Mouse (Mus musculus): ENCODE measurements around the gene Olfr1417.
"Not testable (repeated sequence)": the region's sequence is repeated elsewhere in the genome, so short reads cannot be mapped to it uniquely, and the experiment has no call there.

Gene Olfr1417

DNA sequence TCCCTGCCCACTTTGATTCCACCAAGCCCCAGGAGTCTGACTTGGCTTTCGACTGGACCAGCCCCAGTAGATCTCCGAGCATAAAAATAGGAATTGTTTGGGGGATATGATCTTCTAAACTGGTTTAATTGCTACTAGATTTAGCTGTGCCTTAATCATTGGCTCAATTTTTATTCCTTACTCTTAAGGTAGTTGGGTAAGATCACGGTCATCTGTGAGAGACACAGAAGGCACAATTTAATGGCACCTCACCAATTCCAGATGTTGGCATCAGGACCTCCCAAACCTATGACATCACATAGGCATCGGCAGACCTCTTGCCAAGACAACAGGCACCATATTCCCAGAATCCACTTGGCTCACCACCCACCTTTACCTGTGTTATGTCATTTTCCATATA is at the start of gene Olfr1417:
TSS of gene Olfr1417 (minus strand) at position 101 of the 400 bp plus-strand sequence.
- no peak for DNase-seq (ENCODE audit: low spot score)

DNA sequence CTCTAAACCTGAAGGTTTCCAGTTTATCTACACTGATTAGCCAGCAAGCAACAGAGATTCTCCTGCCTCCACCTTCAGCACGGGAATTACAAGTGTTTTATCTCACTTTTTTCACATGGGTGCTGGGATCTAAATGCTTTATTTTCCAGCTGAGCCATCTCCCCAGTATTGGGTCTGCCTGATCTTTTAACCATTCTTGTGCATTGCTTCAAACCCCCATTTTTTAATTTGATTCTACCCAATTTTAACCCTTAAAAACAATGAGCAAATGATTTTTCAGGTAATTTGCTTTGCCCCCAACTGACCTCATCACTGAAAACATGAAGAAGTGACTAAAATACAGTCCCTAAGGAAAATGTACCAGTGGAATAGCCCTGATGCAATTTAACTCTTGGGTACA is 47.2 kb upstream of the Olfr1417 start, which contains the start of gene Olfr1420:
TSS of gene Olfr1420 (plus strand) at position 301 of the 400 bp plus-strand sequence.
- DNase-seq (ENCODE audit: low spot score): no peak

DNA sequence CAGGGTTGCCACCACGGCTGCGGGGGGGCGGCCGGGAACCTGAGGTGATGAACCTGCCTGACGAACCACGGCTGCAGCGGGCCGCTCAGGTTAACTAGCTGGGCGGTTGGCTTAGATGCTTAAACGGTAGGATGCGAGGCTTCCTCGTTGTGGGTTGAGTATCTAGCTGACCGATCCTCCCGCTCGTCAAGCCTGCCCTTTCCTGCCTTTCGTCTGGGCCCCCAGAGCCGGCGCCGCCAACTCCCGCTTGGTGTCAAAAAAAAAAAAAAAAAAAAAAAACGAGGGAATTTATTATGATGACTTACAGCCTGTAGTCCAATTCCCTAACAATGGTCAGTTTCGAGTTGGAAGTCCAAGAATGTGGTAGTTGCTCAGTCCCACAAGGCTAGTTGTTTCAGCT is 39.4 kb upstream of the Olfr1417 start:
- DNase-seq (ENCODE audit: low spot score): not testable (repeated sequence)

DNA sequence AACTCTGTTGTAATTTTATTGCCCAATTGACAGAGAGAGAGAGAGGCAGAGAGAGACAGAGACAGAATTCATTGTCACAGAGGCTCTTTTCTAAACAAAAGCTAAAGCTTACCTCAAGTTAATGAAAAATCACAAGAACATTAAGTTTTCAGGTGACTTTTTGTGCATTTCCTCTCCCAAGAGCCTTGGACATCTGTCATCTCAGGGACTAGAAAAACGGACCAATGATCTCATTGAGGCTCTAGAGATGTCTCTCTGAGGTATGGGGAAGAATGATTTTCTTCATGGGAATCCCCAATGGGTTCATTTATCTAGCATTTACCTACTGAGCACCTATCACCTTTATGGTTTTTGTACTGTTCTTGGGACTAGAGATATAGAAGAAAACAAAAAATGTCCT is 36.0 kb upstream of the Olfr1417 start, which contains the start of gene Olfr1419:
TSS of gene Olfr1419 (minus strand) at position 101 of the 400 bp plus-strand sequence.
- DNase-seq (ENCODE audit: low spot score): no peak

GRCm38 (mm10) chr19:11867837-11868236 is 28.8 kb upstream of the Olfr1417 start:
- DNase-seq (ENCODE audit: low spot score): no peak

GRCm38 (mm10) chr19:11860966-11861365 is 21.9 kb upstream of the Olfr1417 start, which contains the start of gene Olfr1418:
TSS of gene Olfr1418 (minus strand) at chr19:11861066.
- no peak for DNase-seq (ENCODE audit: low spot score)

GRCm38 (mm10) chr19:11856506-11856905 is 17.5 kb upstream of the Olfr1417 start:
- DNase-seq (ENCODE audit: low spot score): no peak

- no peak for DNase-seq (ENCODE audit: low spot score)
These were observed 15.8 kb upstream of the Olfr1417 start for GRCm38 (mm10) chr19:11854821-11855220.

- no peak for DNase-seq (ENCODE audit: low spot score)
These were observed 13.6 kb upstream of the Olfr1417 start for GRCm38 (mm10) chr19:11852652-11853051.

- DNase-seq (ENCODE audit: low spot score): no peak
These were observed 7.3 kb upstream of the Olfr1417 start for GRCm38 (mm10) chr19:11846333-11846732.

GRCm38 (mm10) chr19:11823346-11824065 is 15.5 kb downstream of the Olfr1417 start:
- no peak for DNase-seq (ENCODE audit: low spot score)

- no peak for DNase-seq (ENCODE audit: low spot score)
These were observed 18.8 kb downstream of the Olfr1417 start for GRCm38 (mm10) chr19:11820211-11820610.

DNA sequence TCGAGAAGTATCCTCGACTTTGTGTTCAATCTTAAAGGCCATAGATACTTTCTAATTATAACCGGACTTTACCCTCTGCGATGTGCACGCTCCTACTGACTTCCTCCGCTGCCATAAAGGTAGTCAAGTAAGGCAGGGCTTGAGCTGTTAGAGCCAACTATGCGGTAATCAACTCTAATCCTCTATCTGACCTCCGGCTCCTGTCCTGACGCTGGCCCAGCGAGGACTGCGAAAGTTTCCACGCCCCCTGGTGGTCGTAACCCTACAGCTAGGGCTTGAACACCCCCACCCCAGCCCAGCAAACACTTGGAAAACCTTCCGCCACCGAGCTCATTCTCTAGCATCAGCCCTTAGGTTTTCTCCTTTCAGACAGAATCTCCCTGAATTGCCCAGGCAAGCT is 19.2 kb downstream of the Olfr1417 start:
- peak; percentile 64 for DNase-seq (ENCODE audit: low spot score)

GRCm38 (mm10) chr19:11819143-11819700 is 19.8 kb downstream of the Olfr1417 start, which contains the start of gene Stx3:
TSS of gene Stx3 (minus strand) at chr19:11819403.
- DNase-seq (ENCODE audit: low spot score): no peak

DNA sequence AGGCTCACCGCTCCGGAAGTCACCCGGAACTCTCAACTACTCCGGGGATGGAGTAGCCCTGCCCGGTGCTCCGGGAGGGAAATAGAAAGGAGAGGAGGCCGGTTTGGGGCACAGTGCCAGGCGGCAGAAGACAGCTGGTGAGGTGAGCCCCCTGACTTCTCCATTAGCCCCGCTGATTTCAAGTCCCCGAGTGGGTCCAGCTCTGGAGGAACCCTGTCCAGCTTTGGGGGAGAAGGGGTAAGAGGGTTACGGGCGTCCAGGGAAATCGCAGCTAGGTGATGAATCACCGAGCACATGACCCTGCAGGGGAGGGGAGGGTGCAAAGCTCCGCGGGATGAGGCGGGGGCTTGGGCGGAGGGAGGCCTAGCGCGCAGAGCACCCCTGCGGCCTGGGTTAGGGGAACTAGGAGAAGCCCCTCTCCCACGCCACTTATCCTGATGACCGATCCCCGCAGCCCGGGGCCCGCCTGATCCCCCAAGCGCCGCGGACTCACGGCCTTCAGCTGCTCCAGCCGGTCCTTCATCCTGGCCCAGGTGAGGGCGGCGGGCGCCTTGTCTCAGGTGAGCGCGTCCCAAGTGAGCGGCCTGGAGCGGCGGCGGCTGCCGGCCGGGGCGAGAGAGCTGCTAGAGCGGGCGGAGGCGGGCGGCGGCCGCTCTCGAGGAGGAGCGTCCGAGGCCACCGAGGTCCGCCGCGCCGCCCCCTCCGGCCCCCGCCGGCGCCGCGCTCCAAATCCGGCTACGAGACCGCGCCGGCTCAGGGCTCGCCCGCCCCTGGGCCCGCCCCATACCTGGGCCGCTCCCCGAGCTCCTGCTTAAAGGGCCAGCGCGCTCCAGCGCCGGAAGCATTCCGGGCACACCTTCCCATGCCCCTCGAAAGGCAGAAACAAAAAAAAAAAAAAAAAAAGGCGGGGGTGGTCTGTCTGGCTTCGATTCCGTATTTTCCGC is 20.5 kb downstream of the Olfr1417 start:
- DNase-seq (ENCODE audit: low spot score): peak; percentile 39

GRCm38 (mm10) chr19:11817586-11817985 is 21.4 kb downstream of the Olfr1417 start:
- no peak for DNase-seq (ENCODE audit: low spot score)

GRCm38 (mm10) chr19:11816706-11817105 is 22.3 kb downstream of the Olfr1417 start:
- DNase-seq (ENCODE audit: low spot score): peak; percentile 16

DNA sequence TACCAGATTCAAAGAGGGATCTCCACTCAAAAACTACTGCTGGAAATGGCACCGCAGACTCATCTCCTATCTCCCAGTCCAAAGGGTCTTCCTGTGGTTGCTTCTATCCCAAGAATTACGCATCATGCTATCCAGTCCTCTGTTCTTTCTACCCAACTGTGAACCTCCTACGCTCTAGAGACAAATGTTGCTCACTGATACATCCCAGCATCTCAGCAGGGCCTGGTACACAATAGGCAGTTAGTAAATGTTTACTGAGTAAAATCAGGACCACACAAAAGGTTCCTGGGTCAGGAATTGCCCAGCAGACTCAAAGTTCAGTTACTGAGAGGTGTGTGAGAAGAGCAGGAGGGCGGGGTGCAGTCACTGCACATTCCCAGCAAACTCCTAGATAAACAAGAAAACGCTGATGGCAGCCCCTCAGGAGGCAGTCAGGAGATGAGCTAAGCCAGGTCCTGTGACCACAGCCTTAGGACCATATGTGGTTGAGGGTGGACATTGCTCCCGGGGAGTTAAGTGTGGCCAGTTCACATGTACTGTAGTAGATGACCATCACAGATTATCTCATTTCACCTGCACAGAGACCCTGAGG is 24.2 kb downstream of the Olfr1417 start:
- DNase-seq (ENCODE audit: low spot score): no peak

- DNase-seq (ENCODE audit: low spot score): no peak
These were observed 25.4 kb downstream of the Olfr1417 start for GRCm38 (mm10) chr19:11813649-11814048.

- DNase-seq (ENCODE audit: low spot score): no peak
These were observed 25.9 kb downstream of the Olfr1417 start for GRCm38 (mm10) chr19:11813136-11813535.

GRCm38 (mm10) chr19:11811688-11812365 is 27.2 kb downstream of the Olfr1417 start:
- DNase-seq (ENCODE audit: low spot score): no peak
